Comparison of ENCODE assay signal across 8 mouse cellular contexts in genomic region chr12:69682065-69682787, GRCm38 (mm10). TPM values are rescaled to one million over a fixed set of nuclear protein-coding genes. Genes with fewer than 3 reads are reported as not detected.
DNase-seq lines count a peak whose midpoint lies in the region; ATAC-seq lines count a peak whose summit lies in the region.

No protein-coding gene starts in this region.

- H3K27me3 ChIP-seq in hindbrain, embryonic 10.5 days (ENCODE audit: insufficient read depth, poor library complexity, severe bottlenecking) = peaks cover 4% of the 10 kb centered on the region; the same call in 1 of the 2 replicates

- peak overlapping the region; percentile 97 for H3K27ac ChIP-seq in hindbrain, embryonic 10.5 days

- H3K4me1 ChIP-seq in hindbrain, embryonic 10.5 days (replicated peaks) = peaks cover 11% of the 10 kb centered on the region

- peak; percentile 86 for ATAC-seq in frontal cortex, adult (ENCODE audit: low TSS enrichment)

- peak; percentile 89 for DNase-seq in NIH3T3 (ENCODE audit: low read depth)
- peak; percentile 86 for DNase-seq in cerebellum, adult 9-10 months
- peak; percentile 87 for DNase-seq in hindbrain, embryonic 10.5 days (ENCODE audit: low spot score)
- peak; percentile 72 to 76 for DNase-seq in layer of hippocampus, postnatal 14 days (ENCODE audit: low spot score in 2 of 2)
- peak; percentile 86 for DNase-seq in lung, postnatal 14 days
- DNase-seq in retina, adult 2 months (ENCODE audit: low read depth, low spot score) = peak; percentile 67
- DNase-seq in thymus, postnatal 36 days = peak; percentile 77 to 83

- 5% methylated on average over 54 of the region's 54 CpGs for WGBS in hindbrain, embryonic 10.5 days

- H3K9me3 ChIP-seq in hindbrain, embryonic 10.5 days = no peaks in the 10 kb centered on the region

- H3K36me3 ChIP-seq in hindbrain, embryonic 10.5 days = no peaks in the 10 kb centered on the region

- H3K4me3 ChIP-seq in hindbrain, embryonic 10.5 days = peak overlapping the region; percentile 87

RNA-seq across cellular contexts. Expression of gene Sos2, which starts 0.6 kb away (rescaled TPM):
- polyA plus RNA-seq in hindbrain, embryonic 10.5 days (2016; fragmentation: Nextera tagmentation; extraction: Ambion mirVana) = 8.5 and 10.1 TPM in 2 replicates
- total RNA-seq in layer of hippocampus, postnatal 14 days (2021) = 10 to 100 TPM; 31.9 to 32.5 TPM

RNA-seq across cellular contexts. Expression of gene L2hgdh, which starts 42.4 kb away (rescaled TPM):
- 12.8 and 17.2 TPM in 2 replicates for polyA plus RNA-seq in hindbrain, embryonic 10.5 days (2016; fragmentation: Nextera tagmentation; extraction: Ambion mirVana)
- 10 to 100 TPM; 13.6 to 16.2 TPM for total RNA-seq in layer of hippocampus, postnatal 14 days (2021)

RNA-seq across cellular contexts. Expression of gene Atp5s, which starts 42.5 kb away (rescaled TPM):
- polyA plus RNA-seq in hindbrain, embryonic 10.5 days (2016; fragmentation: Nextera tagmentation; extraction: Ambion mirVana) = 20.3 and 21.2 TPM in 2 replicates
- 10 to 100 TPM; 23.2 to 27.3 TPM for total RNA-seq in layer of hippocampus, postnatal 14 days (2021)

Comparison
In these comparisons a context has a peak if more than half of its experiments do, and no peak if none do; other contexts are left out.
1. Peak in every context shown above with its lines: DNase-seq, ATAC-seq, H3K4me3 ChIP-seq and H3K27ac ChIP-seq.